Mouse (Mus musculus): ENCODE data around the gene Flot1.

DNA sequence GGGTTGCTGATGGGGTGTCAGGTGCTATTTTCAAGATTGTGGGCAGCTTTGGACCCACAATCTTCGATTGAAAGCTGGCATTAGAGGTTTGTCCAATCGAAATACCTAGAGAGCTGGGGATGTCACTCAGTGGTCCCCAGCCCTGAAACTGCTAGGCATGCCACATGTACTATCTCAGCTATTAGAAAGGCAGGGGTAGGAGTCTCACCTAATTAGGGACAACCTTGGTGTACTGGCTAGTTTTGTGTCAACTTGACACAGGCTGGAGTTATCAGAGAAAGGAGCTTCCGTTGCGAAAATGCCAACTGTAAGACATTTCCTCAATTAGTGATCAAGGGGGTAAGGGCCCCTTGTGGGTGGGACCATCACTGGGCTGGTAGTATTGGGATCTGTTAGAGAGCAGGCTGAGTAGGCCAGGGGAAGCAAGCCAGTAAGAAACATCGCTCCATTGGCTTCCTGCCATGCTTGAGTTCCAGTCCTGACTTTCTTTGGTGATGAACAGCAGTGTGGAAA, 10.3 kb downstream of the Flot1 start:
- TF ChIP-seq CTCF (IDR thresholded peaks at IDR 0.05; ENCODE audit: low read depth, low read length): no peak
- no peak for TF ChIP-seq GATA1 (IDR thresholded peaks at IDR 0.05; ENCODE audit: borderline replicate concordance, low read length)
- no peak for TF ChIP-seq TAL1 (conservative IDR thresholded peaks at IDR 0.05; ENCODE audit: low read depth, low read length)

Measured in G1E (cell line).